Mouse (Mus musculus): ENCODE measurements around the gene Mdga1. TPM values are rescaled to one million over a fixed set of nuclear protein-coding genes. Genes with fewer than 3 reads are reported as not detected.
"Not testable (repeated sequence)": the region's sequence is repeated elsewhere in the genome, so short reads cannot be mapped to it uniquely, and the experiment has no call there.

Mdga1 gene
- polyA plus RNA-seq, 1 experiment from 2014 or later = 3.3 TPM

GRCm38 (mm10) chr17:29796787-29797186 lies 173.1 kb downstream of the Mdga1 start:
- H3K4me2 ChIP-seq (ENCODE audit: low read depth, low read length) = no peak overlapping the region
- H3K36me3 ChIP-seq (ENCODE audit: control insufficient read depth, insufficient read depth, low read length) = no peaks in the 10 kb centered on the region
- WGBS = 33% methylated on average over 9 of the region's 9 CpGs
- H3K27me3 ChIP-seq (ENCODE audit: control insufficient read depth, insufficient read depth, low read depth, low read length) = peaks cover 8% of the 10 kb centered on the region; the same call in 1 of the 2 replicates
- peaks cover 6% of the 10 kb centered on the region; the same call in 1 of the 2 replicates for H3K4me1 ChIP-seq (replicated peaks; ENCODE audit: control insufficient read depth, insufficient read depth, low read length)
- no peaks in the 10 kb centered on the region for H3K9me3 ChIP-seq (ENCODE audit: control insufficient read depth, low read length)
- no peak overlapping the region for H3K9ac ChIP-seq (ENCODE audit: low read length)
- ATAC-seq (ENCODE audit: low read depth) = no peak
- no peak overlapping the region for H3K27ac ChIP-seq (ENCODE audit: low read length)
- no peak overlapping the region for H3K4me3 ChIP-seq (ENCODE audit: low read length)

GRCm38 (mm10) chr17:29796086-29796485 lies 173.8 kb downstream of the Mdga1 start:
- Histone ChIP-seq H3K27ac (ENCODE audit: low read length) (no peak overlapping the region), H3K36me3 (ENCODE audit: control insufficient read depth, insufficient read depth, low read length) (no peaks in the 10 kb centered on the region), H3K9me3 (ENCODE audit: control insufficient read depth, low read length) (no peaks in the 10 kb centered on the region), H3K9ac (ENCODE audit: low read length) (no peak overlapping the region), H3K4me3 (ENCODE audit: low read length) (no peak overlapping the region), H3K27me3 (ENCODE audit: control insufficient read depth, insufficient read depth, low read depth, low read length) (peaks cover 8% of the 10 kb centered on the region; the same call in 1 of the 2 replicates), H3K4me2 (ENCODE audit: low read depth, low read length) (no peak overlapping the region), H3K4me1 (replicated peaks; ENCODE audit: control insufficient read depth, insufficient read depth, low read length) (peaks cover 6% of the 10 kb centered on the region; the same call in 1 of the 2 replicates)
- peak; percentile 51 for ATAC-seq (ENCODE audit: low read depth)
- 9% methylated on average over 7 of the region's 7 CpGs for WGBS

GRCm38 (mm10) chr17:29795050-29795770 lies 174.7 kb downstream of the Mdga1 start:
- H3K4me1 ChIP-seq (replicated peaks; ENCODE audit: control insufficient read depth, insufficient read depth, low read length) = peaks cover 6% of the 10 kb centered on the region; the same call in 1 of the 2 replicates
- peak overlapping the region; percentile 17; the same call in 1 of the 2 replicates for H3K9ac ChIP-seq (ENCODE audit: low read length)
- H3K4me2 ChIP-seq (ENCODE audit: low read depth, low read length) = peak overlapping the region; percentile 34; the same call in 1 of the 2 replicates
- H3K27ac ChIP-seq (ENCODE audit: low read length) = no peak overlapping the region
- H3K36me3 ChIP-seq (ENCODE audit: control insufficient read depth, insufficient read depth, low read length) = no peaks in the 10 kb centered on the region
- 4% methylated on average over 21 of the region's 23 CpGs for WGBS
- H3K27me3 ChIP-seq (ENCODE audit: control insufficient read depth, insufficient read depth, low read depth, low read length) = peaks cover 8% of the 10 kb centered on the region; the same call in 1 of the 2 replicates
- ATAC-seq (ENCODE audit: low read depth) = no peak; the same call in 1 of the 2 replicates
- H3K9me3 ChIP-seq (ENCODE audit: control insufficient read depth, low read length) = no peaks in the 10 kb centered on the region
- H3K4me3 ChIP-seq (ENCODE audit: low read length) = no peak overlapping the region

- H3K4me2 ChIP-seq (ENCODE audit: low read depth, low read length) = no peak overlapping the region
- H3K27me3 ChIP-seq (ENCODE audit: control insufficient read depth, insufficient read depth, low read depth, low read length) = peaks cover 8% of the 10 kb centered on the region; the same call in 1 of the 2 replicates
- 70% methylated on average over 9 of the region's 9 CpGs for WGBS
- ATAC-seq (ENCODE audit: low read depth) = no peak
- H3K9ac ChIP-seq (ENCODE audit: low read length) = no peak overlapping the region
- H3K9me3 ChIP-seq (ENCODE audit: control insufficient read depth, low read length) = no peaks in the 10 kb centered on the region
- no peak overlapping the region for H3K4me3 ChIP-seq (ENCODE audit: low read length)
- H3K27ac ChIP-seq (ENCODE audit: low read length) = no peak overlapping the region
- H3K36me3 ChIP-seq (ENCODE audit: control insufficient read depth, insufficient read depth, low read length) = no peaks in the 10 kb centered on the region
- peaks cover 6% of the 10 kb centered on the region; the same call in 1 of the 2 replicates for H3K4me1 ChIP-seq (replicated peaks; ENCODE audit: control insufficient read depth, insufficient read depth, low read length)
These were observed 178.3 kb downstream of the Mdga1 start for GRCm38 (mm10) chr17:29791531-29792050.

GRCm38 (mm10) chr17:29790231-29790740 lies 179.6 kb downstream of the Mdga1 start:
- no peak overlapping the region for H3K4me3 ChIP-seq (ENCODE audit: low read length)
- H3K9me3 ChIP-seq (ENCODE audit: control insufficient read depth, low read length) = no peaks in the 10 kb centered on the region
- H3K27me3 ChIP-seq (ENCODE audit: control insufficient read depth, insufficient read depth, low read depth, low read length) = peaks cover 5% of the 10 kb centered on the region; the same call in 1 of the 2 replicates
- WGBS = 64% methylated on average over 12 of the region's 12 CpGs
- no peak overlapping the region for H3K27ac ChIP-seq (ENCODE audit: low read length)
- no peak overlapping the region for H3K4me2 ChIP-seq (ENCODE audit: low read depth, low read length)
- H3K4me1 ChIP-seq (replicated peaks; ENCODE audit: control insufficient read depth, insufficient read depth, low read length) = peaks cover 4% of the 10 kb centered on the region; the same call in 1 of the 2 replicates
- no peak overlapping the region for H3K9ac ChIP-seq (ENCODE audit: low read length)
- no peaks in the 10 kb centered on the region for H3K36me3 ChIP-seq (ENCODE audit: control insufficient read depth, insufficient read depth, low read length)
- no peak for ATAC-seq (ENCODE audit: low read depth)

GRCm38 (mm10) chr17:29789715-29790114 lies 180.2 kb downstream of the Mdga1 start:
- H3K36me3 ChIP-seq (ENCODE audit: control insufficient read depth, insufficient read depth, low read length) = no peaks in the 10 kb centered on the region
- H3K4me2 ChIP-seq (ENCODE audit: low read depth, low read length) = no peak overlapping the region
- no peak overlapping the region for H3K4me3 ChIP-seq (ENCODE audit: low read length)
- no peaks in the 10 kb centered on the region for H3K27me3 ChIP-seq (ENCODE audit: control insufficient read depth, insufficient read depth, low read depth, low read length)
- ATAC-seq (ENCODE audit: low read depth) = no peak
- no peak overlapping the region for H3K27ac ChIP-seq (ENCODE audit: low read length)
- 57% methylated on average over 9 of the region's 9 CpGs for WGBS
- H3K4me1 ChIP-seq (replicated peaks; ENCODE audit: control insufficient read depth, insufficient read depth, low read length) = no peaks in the 10 kb centered on the region
- no peak overlapping the region for H3K9ac ChIP-seq (ENCODE audit: low read length)
- no peaks in the 10 kb centered on the region for H3K9me3 ChIP-seq (ENCODE audit: control insufficient read depth, low read length)

GRCm38 (mm10) chr17:29788573-29788972 lies 181.3 kb downstream of the Mdga1 start:
- H3K27ac ChIP-seq (ENCODE audit: low read length) = no peak overlapping the region
- no peaks in the 10 kb centered on the region for H3K4me1 ChIP-seq (replicated peaks; ENCODE audit: control insufficient read depth, insufficient read depth, low read length)
- no peak overlapping the region for H3K4me3 ChIP-seq (ENCODE audit: low read length)
- H3K4me2 ChIP-seq (ENCODE audit: low read depth, low read length) = no peak overlapping the region
- H3K36me3 ChIP-seq (ENCODE audit: control insufficient read depth, insufficient read depth, low read length) = no peaks in the 10 kb centered on the region
- no peaks in the 10 kb centered on the region for H3K27me3 ChIP-seq (ENCODE audit: control insufficient read depth, insufficient read depth, low read depth, low read length)
- ATAC-seq (ENCODE audit: low read depth) = no peak
- H3K9me3 ChIP-seq (ENCODE audit: control insufficient read depth, low read length) = no peaks in the 10 kb centered on the region
- 85% methylated on average over 10 of the region's 10 CpGs for WGBS
- no peak overlapping the region for H3K9ac ChIP-seq (ENCODE audit: low read length)

- H3K9me3 ChIP-seq (ENCODE audit: control insufficient read depth, low read length) = no peaks in the 10 kb centered on the region
- ATAC-seq (ENCODE audit: low read depth) = no peak
- 77% methylated on average over 9 of the region's 9 CpGs for whole genome bisulfite sequencing
- no peaks in the 10 kb centered on the region for H3K4me1 ChIP-seq (replicated peaks; ENCODE audit: control insufficient read depth, insufficient read depth, low read length)
- H3K4me3 ChIP-seq (ENCODE audit: low read length) = no peak overlapping the region
- H3K4me2 ChIP-seq (ENCODE audit: low read depth, low read length) = no peak overlapping the region
- H3K27me3 ChIP-seq (ENCODE audit: control insufficient read depth, insufficient read depth, low read depth, low read length) = no peaks in the 10 kb centered on the region
- no peak overlapping the region for H3K9ac ChIP-seq (ENCODE audit: low read length)
- no peaks in the 10 kb centered on the region for H3K36me3 ChIP-seq (ENCODE audit: control insufficient read depth, insufficient read depth, low read length)
- H3K27ac ChIP-seq (ENCODE audit: low read length) = no peak overlapping the region
These were observed 185.1 kb downstream of the Mdga1 start for GRCm38 (mm10) chr17:29784820-29785219.

- H3K36me3 ChIP-seq (ENCODE audit: control insufficient read depth, insufficient read depth, low read length); H3K27me3 ChIP-seq (ENCODE audit: control insufficient read depth, insufficient read depth, low read depth, low read length); H3K4me1 ChIP-seq (replicated peaks; ENCODE audit: control insufficient read depth, insufficient read depth, low read length); H3K27ac ChIP-seq (ENCODE audit: low read length); H3K9me3 ChIP-seq (ENCODE audit: control insufficient read depth, low read length); H3K9ac ChIP-seq (ENCODE audit: low read length); H3K4me3 ChIP-seq (ENCODE audit: low read length); ATAC-seq (ENCODE audit: low read depth); H3K4me2 ChIP-seq (ENCODE audit: low read depth, low read length): not testable (repeated sequence)
- 79% methylated on average over 4 of the region's 4 CpGs for WGBS
These were observed 188.4 kb downstream of the Mdga1 start for GRCm38 (mm10) chr17:29781472-29781871.

Measured in lung, embryonic 16.5 days (tissue).